Mouse (Mus musculus) natural killer cell, adult 2 months (primary cell): ENCODE measurements around the gene Prn.
A peak's percentile ranks its signal among the peaks of the same experiment; 100 is the strongest.

Source experiments
- DNase-seq, 2 experiments: peaks; one replicate each; pipeline ENCODE4 v3.0.0; 2022; ENCODE audit warnings: low spot score in 2 of 2

Gene Prn

GRCm38 (mm10) chr2:131949767-131950597 lies 40.2 kb downstream of the Prn start:
- peak in 1 of 2 experiments; percentile 41 for DNase-seq

GRCm38 (mm10) chr2:131950598-131951095 lies 40.9 kb downstream of the Prn start, which contains the start of gene Prnd:
Prnd (plus strand) TSS chr2:131950861.
- DNase-seq: peak; percentile 44 to 46

GRCm38 (mm10) chr2:131952456-131952855 lies 42.7 kb downstream of the Prn start:
- no peak for DNase-seq

GRCm38 (mm10) chr2:131952961-131953538 lies 43.3 kb downstream of the Prn start:
- DNase-seq: no peak

GRCm38 (mm10) chr2:131953711-131954110 lies 44.0 kb downstream of the Prn start:
- no peak for DNase-seq

GRCm38 (mm10) chr2:131954835-131955234 lies 45.1 kb downstream of the Prn start:
- no peak for DNase-seq

GRCm38 (mm10) chr2:131955264-131955663 lies 45.5 kb downstream of the Prn start:
- no peak for DNase-seq

- no peak for DNase-seq
Observed at GRCm38 (mm10) chr2:131956336-131957256, 46.8 kb downstream of the Prn start.

GRCm38 (mm10) chr2:131957731-131958222 lies 48.0 kb downstream of the Prn start:
- DNase-seq: no peak

- no peak for DNase-seq
Observed at GRCm38 (mm10) chr2:131961671-131962070, 51.9 kb downstream of the Prn start.

GRCm38 (mm10) chr2:131970597-131970996 lies 60.8 kb downstream of the Prn start:
- no peak for DNase-seq

- no peak for DNase-seq
Observed at GRCm38 (mm10) chr2:131971098-131971497, 61.3 kb downstream of the Prn start.

- DNase-seq: no peak
Observed at GRCm38 (mm10) chr2:131976663-131977062, 66.9 kb downstream of the Prn start.

- DNase-seq: no peak
Observed at GRCm38 (mm10) chr2:131980866-131981265, 71.1 kb downstream of the Prn start.

GRCm38 (mm10) chr2:131982546-131983196 lies 72.9 kb downstream of the Prn start:
- DNase-seq: peak; percentile 53 to 72

- no peak for DNase-seq
Observed at GRCm38 (mm10) chr2:131987950-131988349, 78.2 kb downstream of the Prn start.

GRCm38 (mm10) chr2:131988550-131988949 lies 78.8 kb downstream of the Prn start:
- no peak for DNase-seq

GRCm38 (mm10) chr2:131992487-131992886 lies 82.7 kb downstream of the Prn start:
- DNase-seq: no peak

GRCm38 (mm10) chr2:131993151-131993550 lies 83.4 kb downstream of the Prn start:
- DNase-seq: no peak

GRCm38 (mm10) chr2:131993563-131994088 lies 83.9 kb downstream of the Prn start:
- peak; percentile 52 to 70 for DNase-seq

GRCm38 (mm10) chr2:131994971-131995370 lies 85.2 kb downstream of the Prn start:
- no peak for DNase-seq
